Mouse (Mus musculus) testis, adult 2 months (tissue): Measurements from ENCODE around the gene Kank4.

ENCODE experiments used
- CTCF ChIP-seq: fragments of 200-500 bp; IDR thresholded peaks from 2 replicates; pipeline ENCODE4 v1.5.1; 2012; ENCODE audit warnings: low read depth, mild to moderate bottlenecking, inconsistent platforms, low read length, moderate library complexity; ENCODE audit not compliant: control insufficient read depth, insufficient read depth, insufficient replicate concordance
- POLR2A ChIP-seq: fragments of 200-500 bp; IDR thresholded peaks from 2 replicates; pipeline ENCODE4 v1.6.1; 2012; ENCODE audit warnings: low read depth, mild to moderate bottlenecking, inconsistent platforms, low read length, moderate library complexity; ENCODE audit not compliant: control insufficient read depth

GRCm38 (mm10) chr4:98819216-98819755 lies 1.9 kb upstream of the Kank4 start:
- TF ChIP-seq CTCF (no peak), POLR2A (no peak)
